Mouse (Mus musculus) G1E (cell line): ENCODE data around the gene Rab8a.

Experiments
- CTCF ChIP-seq: IDR thresholded peaks from 2 replicates; pipeline ENCODE4 v1.5.1; 2012; ENCODE audit warnings: low read depth, low read length, inconsistent platforms, mixed read lengths
- GATA1 ChIP-seq: IDR thresholded peaks from 2 replicates; pipeline ENCODE4 v1.6.1; 2012; ENCODE audit warnings: borderline replicate concordance, low read length, inconsistent platforms, mixed read lengths

GRCm38 (mm10) chr8:72183554-72184202 lies 22.7 kb downstream of the Rab8a start:
- TF ChIP-seq CTCF (no peak), GATA1 (no peak)
